Mouse (Mus musculus) lung, postnatal 0 days (tissue): ENCODE measurements around the gene Clpsl2.

Experiments used
- CTCF ChIP-seq: IDR thresholded peaks from 2 replicates; pipeline ENCODE4 v1.5.1; 2016; ENCODE audit warnings: antibody characterized with exemption, mild to moderate bottlenecking
- EP300 ChIP-seq: IDR thresholded peaks from 2 replicates; pipeline ENCODE4 v1.6.1; 2016; ENCODE audit warnings: antibody characterized with exemption, mild to moderate bottlenecking, control low read depth

GRCm38 (mm10) chr17:28505591-28505990, 43.6 kb upstream of the Clpsl2 start:
- TF ChIP-seq CTCF (no peak), EP300 (no peak)
